Mouse (Mus musculus): ENCODE measurements around the gene Ddrgk1.
"Not testable (repeated sequence)": the region's sequence is repeated elsewhere in the genome, so short reads cannot be mapped to it uniquely, and the experiment has no call there.

Gene Ddrgk1

DNA sequence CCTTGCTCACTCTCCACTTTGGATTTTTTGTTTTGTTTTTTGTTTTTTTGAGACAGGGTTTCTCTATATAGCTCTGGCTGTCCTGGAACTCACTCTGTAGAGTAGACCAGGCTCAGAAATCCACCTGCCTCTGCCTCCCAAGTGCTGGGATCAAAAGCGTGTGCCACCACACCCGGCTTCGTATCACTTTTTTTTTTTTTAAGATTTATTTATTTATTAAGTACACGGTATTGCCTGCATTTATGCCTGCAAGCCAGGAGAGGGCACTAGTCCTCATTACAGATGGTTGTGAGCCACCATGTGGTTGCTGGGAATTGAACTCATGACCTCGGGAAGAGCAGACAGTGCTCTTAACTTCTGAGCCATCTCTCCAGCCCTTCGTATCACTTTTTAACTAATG, 15.4 kb downstream of the Ddrgk1 start:
- DNase-seq: not testable (repeated sequence)

DNA sequence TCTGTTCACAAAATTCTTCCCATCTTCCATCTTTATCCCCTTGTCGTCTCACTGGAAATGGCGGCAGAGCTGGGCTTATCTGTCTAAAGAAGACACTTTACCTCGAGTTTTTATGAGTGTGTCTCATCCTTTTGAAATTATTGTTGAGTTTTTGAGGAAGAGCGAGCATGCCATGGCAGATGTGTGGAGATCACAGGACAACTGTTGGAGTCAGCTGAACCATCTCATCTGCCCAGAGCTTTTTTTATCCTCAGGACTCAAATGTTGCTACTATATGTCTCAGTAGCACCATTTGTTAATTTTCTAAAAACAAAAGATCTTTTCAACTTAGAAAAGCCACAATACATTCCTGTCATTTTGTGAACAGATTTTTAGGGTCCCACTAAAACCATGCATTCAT, 19.3 kb downstream of the Ddrgk1 start:
- no peak for DNase-seq

DNA sequence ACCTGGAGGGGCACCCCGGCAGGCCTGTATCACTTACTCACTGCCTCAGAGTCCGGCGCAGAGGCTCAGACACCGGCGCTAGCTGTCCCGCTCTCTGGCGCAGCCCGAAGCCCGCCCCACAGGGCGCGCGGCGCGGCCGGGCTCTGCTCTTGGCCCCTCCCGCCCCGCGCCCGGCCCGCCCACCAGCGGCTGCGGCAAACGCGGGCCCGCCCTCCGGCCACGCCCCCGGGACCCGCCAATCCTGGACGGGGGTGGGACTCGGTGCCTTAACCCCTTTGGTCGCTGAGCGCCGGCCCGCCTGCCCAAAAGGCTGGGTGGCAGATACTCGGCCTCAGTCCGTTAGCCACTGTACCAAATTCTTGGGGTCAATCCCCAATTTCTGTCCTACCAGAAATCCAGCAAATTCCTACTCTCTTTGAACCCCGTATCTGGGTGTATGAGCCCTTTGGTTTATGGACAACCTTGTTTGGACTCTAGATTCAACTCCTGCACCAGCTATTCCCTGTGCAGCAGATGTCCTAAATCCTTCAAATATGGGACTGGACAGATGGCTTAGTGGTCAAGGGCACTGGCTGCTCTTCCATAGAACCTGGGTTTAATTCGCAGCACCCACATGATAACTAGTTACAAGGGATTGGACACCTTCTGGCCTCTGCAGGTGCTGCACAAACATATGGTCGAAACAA, 21.6 kb downstream of the Ddrgk1 start, which contains the start of gene Lzts3:
Lzts3 (minus strand) TSS at position 120 of the 686 bp plus-strand sequence.
- DNase-seq: peak; percentile 87 to 97

DNA sequence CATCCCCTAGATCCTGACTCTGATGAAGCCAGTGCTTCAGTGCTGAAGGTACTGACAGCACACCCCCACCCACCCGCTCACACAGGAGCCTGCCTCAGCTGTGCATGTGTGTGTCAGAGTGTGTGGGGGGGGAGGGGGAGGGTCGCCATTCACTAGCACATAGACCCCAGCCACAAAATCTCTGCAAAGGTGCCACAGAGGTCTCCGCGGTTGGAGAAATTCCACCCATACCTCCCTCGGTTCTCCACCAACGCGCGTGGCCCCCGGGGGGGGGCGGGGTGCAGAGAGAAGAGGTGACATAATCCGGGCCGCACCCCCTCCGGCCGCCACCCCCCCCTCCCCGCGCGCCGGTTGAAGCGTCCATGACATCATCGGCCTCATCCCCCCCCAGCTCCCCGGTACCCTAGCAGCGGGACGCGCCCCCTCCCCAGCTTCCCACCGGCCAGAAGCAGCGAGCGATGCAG, 22.2 kb downstream of the Ddrgk1 start:
- DNase-seq: no peak

DNA sequence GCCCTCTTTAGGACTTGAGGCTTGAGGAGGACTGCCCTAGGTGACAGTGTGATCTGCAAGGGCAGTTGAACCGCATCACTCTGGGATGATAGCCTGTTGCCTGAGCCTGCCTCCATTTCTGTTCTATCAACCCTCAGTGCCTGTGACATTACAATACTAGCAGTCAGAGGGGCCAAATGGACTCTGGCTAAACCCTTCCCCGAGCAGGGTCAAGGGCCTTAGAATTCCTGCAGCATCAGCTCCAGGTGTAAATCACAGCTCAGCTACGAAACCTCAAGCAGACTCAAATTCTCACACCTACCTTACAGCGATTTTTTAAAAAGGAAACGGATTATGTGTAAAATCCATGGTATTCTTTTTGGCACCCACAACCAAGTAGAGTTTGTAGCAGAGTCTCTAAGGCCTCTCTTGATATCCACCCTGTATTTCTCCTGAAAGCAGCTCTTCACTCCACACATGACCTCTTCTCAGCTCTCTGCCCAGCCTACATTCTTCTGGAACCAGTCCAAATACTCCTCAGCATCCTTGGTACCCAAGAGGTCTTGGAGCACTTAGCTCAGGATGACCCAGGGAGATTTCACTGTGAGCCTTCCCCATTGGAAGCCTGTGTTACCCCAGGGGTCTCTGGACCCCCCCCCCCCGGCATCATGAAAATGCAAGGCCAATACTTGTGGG, 23.0 kb downstream of the Ddrgk1 start:
- DNase-seq: no peak

DNA sequence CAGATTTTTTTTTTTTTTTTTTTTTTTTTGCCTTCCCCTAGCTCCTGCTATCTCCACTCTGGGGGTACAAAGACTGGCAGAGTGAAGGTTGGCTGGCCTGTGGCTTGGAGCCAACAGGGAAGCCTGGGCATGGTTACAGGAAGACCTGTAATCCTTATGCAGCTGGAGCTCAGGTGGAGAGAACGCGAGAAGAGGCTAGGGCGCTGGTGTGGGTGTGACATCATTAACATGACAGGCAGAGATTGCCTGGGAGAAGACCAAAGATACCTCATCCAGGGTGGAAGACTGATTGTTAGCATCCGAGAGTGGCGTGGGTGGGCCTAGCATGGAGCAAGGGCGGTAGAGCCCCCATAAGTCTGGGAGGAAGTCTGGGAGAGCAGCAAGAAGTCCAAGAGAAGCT, 25.2 kb downstream of the Ddrgk1 start:
- no peak for DNase-seq

DNA sequence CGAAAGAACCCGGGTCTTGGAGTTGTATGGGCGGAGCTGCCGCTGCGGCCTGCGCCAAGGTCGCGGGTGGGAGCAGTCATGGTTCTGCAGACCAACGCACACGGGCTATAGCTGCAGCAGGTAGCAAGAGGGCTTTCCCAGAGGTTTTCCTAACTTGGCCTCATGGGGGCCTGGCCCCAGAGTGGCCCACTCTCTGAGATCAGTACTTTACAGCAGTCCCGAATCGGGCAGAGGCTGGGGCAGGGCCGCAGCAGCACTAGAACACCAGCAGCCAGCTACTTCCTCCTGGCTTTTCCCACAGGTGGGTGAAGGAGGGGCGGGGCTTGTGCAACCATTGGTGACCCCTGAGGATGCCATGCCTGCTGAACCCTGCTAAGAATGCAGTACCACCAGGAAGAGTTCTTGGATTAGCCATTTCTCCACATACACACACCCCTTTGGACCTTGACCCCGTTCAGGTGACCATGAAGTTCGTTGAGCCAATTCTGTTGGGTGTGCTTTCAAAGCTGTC, 26.3 kb downstream of the Ddrgk1 start:
- no peak for DNase-seq

DNA sequence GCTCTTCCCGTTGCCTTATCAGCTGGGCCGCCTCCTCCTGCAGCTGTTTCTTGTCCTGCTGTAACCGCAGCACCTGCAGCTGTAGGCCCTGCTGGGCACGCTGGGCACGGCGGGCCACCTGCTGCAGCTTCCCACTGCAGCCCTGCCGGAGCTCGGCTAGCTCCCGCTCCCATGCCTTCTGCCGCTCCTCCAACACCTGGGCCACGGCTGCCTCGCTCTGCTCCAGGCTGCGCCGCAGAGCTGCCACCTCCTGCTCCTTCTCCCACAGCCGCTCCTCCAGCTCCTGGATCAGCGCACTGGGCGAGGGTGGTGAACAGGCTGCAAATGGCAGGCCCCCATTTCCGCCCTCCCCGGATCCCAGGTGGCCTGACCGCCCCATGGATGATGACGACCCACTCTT, 28.6 kb downstream of the Ddrgk1 start:
- peak; percentile 20 to 32 for DNase-seq

DNA sequence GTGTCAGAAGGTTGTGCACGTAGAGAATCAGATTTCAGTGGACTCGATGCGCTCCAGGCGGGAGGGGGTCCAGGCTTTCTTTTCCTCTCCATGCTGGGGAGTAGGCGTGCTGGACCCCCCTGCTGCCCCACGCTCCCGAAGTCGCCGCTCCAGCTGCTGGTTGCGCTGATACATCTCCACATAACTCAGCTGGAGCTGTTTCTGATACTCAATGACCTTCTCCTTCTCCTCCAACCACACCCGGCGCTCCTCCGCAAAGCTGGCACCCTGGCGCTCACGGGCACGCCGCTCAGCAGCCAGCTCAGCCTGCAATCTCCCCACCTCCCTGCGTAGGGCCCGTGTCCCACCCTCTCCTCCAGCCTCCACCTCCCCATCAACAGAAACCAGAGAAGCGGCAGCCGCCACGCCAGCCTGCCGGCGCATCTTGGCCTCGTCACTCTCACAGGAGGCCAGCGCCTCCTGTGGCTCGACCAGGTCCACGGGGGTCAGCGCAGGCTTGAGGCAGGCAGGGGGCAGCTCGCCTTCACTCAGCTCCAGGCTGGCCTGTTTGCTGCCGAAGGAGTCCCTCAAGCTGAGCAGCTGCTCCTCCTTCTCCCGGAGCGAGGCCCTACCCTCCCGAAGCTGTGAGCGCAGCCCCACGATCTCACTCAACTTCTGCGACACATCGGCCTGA, 29.6 kb downstream of the Ddrgk1 start:
- peak; percentile 49 to 51 for DNase-seq

DNA sequence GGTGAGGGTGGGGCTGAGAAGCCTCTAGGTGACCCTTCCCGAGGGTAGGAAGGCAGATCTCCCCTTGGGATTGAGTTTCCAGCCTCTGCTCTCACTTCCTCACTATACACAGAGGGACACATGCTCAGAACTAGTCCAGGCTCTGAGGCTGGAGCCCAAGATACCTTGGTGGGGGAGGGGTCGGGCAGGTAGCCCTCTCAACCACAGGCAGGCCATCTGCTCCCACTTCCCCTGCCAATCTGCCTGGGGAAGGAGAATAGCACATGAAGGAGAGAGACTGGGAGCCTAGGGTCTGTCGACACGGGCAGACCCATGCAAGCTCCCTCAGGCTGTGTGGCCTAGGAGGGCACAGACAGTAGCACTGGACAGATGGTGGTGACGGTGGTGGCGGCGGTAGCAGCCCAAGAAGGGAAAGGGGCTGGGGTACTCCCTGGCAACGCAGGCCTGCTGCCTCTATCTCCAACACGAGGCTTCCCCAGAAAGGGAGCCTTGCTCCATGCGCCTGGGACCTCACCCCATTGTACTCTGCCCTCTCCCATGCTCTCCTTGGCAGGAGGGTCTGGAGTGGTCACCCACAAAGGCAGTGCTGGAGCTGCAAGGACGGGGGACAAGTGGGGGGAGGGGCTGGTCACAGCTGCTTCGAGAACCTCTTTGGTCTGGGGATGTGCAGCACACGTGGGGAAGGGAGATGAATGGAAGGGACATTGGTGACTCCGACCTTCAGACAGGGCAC, 30.3 kb downstream of the Ddrgk1 start:
- DNase-seq: peak; percentile 85 to 90

DNA sequence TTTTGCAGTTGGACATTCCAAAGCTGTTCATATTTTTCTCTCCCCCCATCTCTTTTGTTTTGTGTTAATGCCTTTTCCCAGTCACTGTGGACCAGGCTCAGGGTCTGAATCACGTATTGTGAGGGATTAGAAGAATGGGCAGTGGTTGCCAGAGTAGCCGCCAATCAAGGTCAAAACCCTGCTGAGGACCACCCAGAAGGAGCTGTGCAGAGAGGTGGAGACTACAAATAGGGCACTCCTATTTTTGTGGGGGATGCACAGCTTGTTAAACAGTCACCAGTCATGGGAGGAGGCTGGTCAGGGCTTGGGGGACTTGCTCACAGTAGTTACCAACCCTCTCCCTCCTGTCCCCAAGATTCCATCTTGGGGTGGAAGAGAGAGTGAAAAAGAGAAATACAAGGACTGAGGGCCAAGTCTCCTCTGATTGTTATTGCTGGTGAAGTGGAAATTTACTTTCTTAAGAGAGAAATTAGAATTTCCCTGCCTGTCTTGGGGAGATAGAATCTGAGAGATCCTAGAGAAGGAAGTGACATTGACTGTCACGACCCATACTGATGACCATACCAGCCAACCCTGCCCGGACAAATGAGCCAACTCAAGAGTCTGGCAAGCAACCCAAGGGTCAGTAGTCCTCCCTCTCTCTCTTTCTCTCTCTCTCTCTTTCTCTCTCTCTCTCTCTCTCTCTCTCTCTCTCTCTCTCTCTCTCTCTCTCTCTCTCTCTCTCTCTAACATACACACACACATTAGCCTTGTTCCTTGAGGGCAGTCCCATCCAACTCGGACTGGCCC, 31.4 kb downstream of the Ddrgk1 start:
- peak in 1 of 2 experiments; percentile 13 for DNase-seq

DNA sequence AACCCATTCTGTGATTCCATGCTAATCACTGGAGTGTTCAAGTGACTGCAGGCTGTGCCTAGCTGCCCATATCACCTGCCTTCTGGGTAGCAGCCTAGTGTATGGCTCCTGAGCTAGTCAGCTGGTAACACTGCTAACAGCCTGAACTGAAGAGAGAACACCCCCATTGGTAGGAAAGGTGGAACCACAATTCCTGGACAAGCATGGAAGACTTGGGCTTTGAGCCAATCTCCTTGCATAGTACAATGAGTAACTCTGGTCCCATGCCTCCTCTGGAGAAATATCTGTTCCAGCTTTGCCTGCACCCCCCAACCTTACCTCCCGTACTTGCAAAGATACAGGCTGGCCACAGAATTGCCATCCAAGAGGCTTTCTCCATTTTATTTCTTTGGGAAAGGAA, 32.0 kb downstream of the Ddrgk1 start:
- peak in 1 of 2 experiments; percentile 14 for DNase-seq

DNA sequence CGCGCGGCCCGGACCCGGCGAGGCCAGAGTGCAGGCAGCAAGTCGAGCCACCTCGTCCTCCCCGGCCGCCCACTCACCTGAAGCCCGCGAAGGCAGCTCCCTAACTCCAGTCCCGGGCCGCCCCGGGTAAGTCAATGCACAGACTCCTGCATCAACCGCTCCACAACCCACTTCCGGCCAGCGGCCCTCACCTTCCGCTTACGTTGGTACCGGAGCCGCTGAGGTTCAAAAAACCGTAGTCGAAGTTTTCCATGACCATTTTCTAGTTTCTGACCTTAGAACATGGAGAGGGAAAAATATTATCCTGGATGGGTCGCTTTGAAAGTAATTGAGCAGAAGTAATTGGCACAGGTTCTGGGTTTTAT, 34.6 kb downstream of the Ddrgk1 start, which contains the start of the genes Fastkd5 and Ubox5:
Fastkd5 (minus strand) TSS at position 189 of the 365 bp plus-strand sequence.
Ubox5 (minus strand) TSS at position 200 of the 365 bp plus-strand sequence.
- peak; percentile 92 to 96 for DNase-seq

DNA sequence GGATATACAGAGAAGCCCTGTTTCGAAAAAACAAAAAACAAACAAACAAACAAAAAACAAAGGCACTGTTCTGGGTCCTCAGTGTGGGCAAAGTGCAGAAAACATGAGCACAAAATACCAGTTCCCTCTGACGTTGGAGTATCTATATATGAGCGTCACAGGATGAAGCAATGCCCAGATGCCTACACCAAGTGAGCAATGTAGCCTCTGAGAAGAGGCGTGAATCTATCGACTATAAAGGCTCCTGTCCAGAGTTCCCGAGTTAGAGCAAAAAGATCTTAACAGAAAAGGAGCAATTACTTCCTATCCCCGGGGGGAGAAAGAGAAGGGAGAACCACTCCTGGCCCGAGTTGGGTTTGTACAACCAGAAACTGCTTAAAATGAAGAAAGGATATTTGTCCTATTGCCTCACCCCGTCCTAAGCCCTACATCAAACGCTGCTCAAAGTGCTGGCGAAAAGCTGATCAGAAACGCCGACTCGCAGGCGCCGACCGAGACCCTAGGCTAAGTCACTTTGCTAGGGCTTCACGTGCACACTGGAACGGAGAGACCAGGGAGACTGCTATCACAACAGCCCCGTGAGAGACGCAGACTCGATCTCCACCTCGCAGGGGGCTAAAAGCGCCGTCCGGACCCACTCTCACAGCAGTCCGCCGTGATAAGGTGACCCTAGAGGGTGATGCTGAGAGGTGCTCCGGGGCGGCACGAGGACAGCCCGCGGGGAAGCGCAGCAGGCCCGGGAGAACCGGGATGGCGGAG, 35.2 kb downstream of the Ddrgk1 start:
- DNase-seq: no peak

DNA sequence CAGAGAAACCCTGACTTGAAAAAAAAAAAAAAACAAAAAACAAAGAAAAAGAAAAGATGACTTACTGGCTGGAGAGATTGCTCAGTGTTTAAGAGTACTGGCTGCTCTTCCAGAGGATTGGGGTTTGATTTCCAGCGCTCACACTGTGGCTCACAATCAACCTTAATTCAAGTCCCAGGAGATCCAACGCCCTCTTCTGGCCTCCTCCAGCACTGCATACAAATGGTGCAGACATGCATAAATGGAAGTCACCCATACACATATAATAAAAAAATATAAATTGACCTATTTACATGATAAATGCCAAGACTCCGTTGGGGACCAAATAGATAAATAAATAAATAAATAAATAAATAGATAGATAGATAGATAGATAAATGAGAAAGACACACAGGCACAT, 36.0 kb downstream of the Ddrgk1 start:
- DNase-seq: peak; percentile 14 to 21

DNA sequence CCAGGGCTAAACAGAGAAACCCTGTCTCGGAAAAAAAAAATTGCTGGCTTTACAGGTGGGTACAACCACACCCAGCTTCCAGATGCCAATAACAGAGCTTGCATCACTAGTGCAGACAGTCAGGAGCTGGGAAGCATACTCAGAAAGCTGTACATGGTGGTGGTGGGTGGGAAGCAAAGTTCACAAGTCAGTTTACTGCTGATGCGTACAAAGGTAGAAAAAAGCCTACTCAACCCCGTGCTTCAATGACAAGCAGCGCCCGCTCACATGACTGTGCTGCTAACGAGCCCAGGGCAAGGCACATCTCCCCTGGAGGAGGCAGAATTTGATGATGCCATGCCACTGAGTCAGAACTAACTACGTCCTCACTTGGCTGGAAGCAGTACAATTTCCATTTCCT, 45.5 kb downstream of the Ddrgk1 start:
- DNase-seq: no peak

DNA sequence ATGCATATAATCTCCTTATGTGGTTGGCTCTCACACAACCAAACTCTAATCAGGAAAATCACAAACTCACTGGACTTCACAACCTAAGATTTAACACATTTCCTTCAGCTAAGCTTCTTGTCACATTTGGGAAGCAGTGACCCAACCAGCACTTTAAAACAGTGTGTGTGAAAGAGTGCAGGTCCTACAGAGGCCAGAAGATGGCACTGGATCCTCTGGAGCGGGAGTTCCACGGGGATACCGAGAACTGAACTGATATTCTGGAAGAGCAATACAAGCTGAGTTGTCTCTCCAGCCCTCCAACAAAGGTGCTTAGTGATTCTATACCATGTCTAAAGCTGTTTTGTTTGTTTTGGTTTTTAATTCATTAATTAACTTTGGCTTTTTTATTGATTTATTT, 51.4 kb downstream of the Ddrgk1 start:
- DNase-seq: peak; percentile 45 to 46
